22 mouse cellular contexts compared by ENCODE assay signal in genomic region chr3:126701586-126701985, GRCm38 (mm10).
A peak's percentile ranks its signal among the peaks of the same experiment; 100 is the strongest.
DNase-seq lines count a peak whose midpoint lies in the region; ATAC-seq lines count a peak whose summit lies in the region.
"Had no signal": no experiment of that assay in that cellular context is flagged by ENCODE, and none has a peak within 500 bp of the region (broad histone marks: within the 10 kb centered on the region; RNA-seq: fewer than 3 reads in every experiment).

No protein-coding gene starts in this region.

- H3K4me1 ChIP-seq in heart, embryonic 12.5 days (replicated peaks): peaks cover 37% of the 10 kb centered on the region
- H3K4me1 ChIP-seq: liver, embryonic 12.5 days had no signal

- H3K4me2 ChIP-seq in heart, embryonic 12.5 days: no peak overlapping the region
- H3K4me2 ChIP-seq: embryonic facial prominence, embryonic 12.5 days; forebrain, embryonic 13.5 days; kidney, embryonic 15.5 days; limb, embryonic 12.5 days; liver, embryonic 12.5 days; lung, embryonic 14.5 days; midbrain, embryonic 11.5 days had no signal

- peak; percentile 38 for DNase-seq in adrenal gland, adult 2 months
- no peak for DNase-seq in adrenal gland, postnatal 14 days
- no peak for DNase-seq in heart, postnatal 4 days
- DNase-seq in cerebellum, adult 11 months: peak; percentile 33
- peak; percentile 55 to 71 for DNase-seq in cerebellum, postnatal 25 days
- DNase-seq in left cerebral cortex, postnatal 4 days: no peak
- DNase-seq in adipocyte (ENCODE audit: low spot score): no peak
- DNase-seq: heart, postnatal 14 days; lung, embryonic 14.5 days; right cerebral cortex, postnatal 4 days had no signal

- peaks cover 3% of the 10 kb centered on the region for H3K36me3 ChIP-seq in heart, embryonic 12.5 days
- H3K36me3 ChIP-seq: embryonic facial prominence, embryonic 12.5 days; kidney, embryonic 15.5 days; limb, embryonic 12.5 days; liver, embryonic 12.5 days had no signal

- no peak for ATAC-seq in heart, embryonic 12.5 days (ENCODE audit: insufficient number of reproducible peaks, low FRiP score)
- ATAC-seq: forebrain, embryonic 13.5 days; hindbrain, embryonic 16.5 days; intestine, embryonic 16.5 days; liver, embryonic 12.5 days; Patski had no signal

- no peak overlapping the region for H3K4me3 ChIP-seq in heart, embryonic 12.5 days
- H3K4me3 ChIP-seq: embryonic facial prominence, embryonic 12.5 days; erythroblast, embryonic 14.5 days; forebrain, embryonic 13.5 days; kidney, embryonic 15.5 days; limb, embryonic 12.5 days; liver, embryonic 12.5 days had no signal

- H3K9ac ChIP-seq in heart, embryonic 12.5 days: no peak overlapping the region
- H3K9ac ChIP-seq: embryonic facial prominence, embryonic 12.5 days; forebrain, embryonic 13.5 days; kidney, embryonic 15.5 days; limb, embryonic 12.5 days; liver, embryonic 12.5 days; lung, embryonic 14.5 days had no signal

- H3K27me3 ChIP-seq in heart, embryonic 12.5 days (replicated peaks): no peaks in the 10 kb centered on the region
- H3K27me3 ChIP-seq: embryonic facial prominence, embryonic 12.5 days; forebrain, embryonic 13.5 days; kidney, embryonic 15.5 days; limb, embryonic 12.5 days; liver, embryonic 12.5 days; Patski had no signal

- intact Hi-C loops in left cerebral cortex, postnatal 4 days (cut with DNase I): no loop called here

- H3K9me3 ChIP-seq in heart, embryonic 12.5 days (replicated peaks): no peaks in the 10 kb centered on the region
- H3K9me3 ChIP-seq: embryonic facial prominence, embryonic 12.5 days; forebrain, embryonic 13.5 days; kidney, embryonic 15.5 days; limb, embryonic 12.5 days; liver, embryonic 12.5 days had no signal

- 70% methylated on average over 6 of the region's 6 CpGs for WGBS in heart, embryonic 12.5 days

- H3K27ac ChIP-seq in heart, embryonic 12.5 days (ENCODE audit: poor library complexity, severe bottlenecking): peak overlapping the region; percentile 51
- H3K27ac ChIP-seq: embryonic facial prominence, embryonic 12.5 days; forebrain, embryonic 13.5 days; kidney, embryonic 15.5 days; limb, embryonic 12.5 days; liver, embryonic 12.5 days; macrophage had no signal

Comparison
In these comparisons a context has a peak if more than half of its experiments do, and no peak if none do; other contexts are left out.
1. DNase-seq: peak in adrenal gland, adult 2 months (single experiment), cerebellum, adult 11 months (single experiment) and cerebellum, postnatal 25 days (2 of 2); none in adrenal gland, postnatal 14 days (single experiment), heart, postnatal 4 days (single experiment), left cerebral cortex, postnatal 4 days (single experiment) and adipocyte (single experiment).